Mouse (Mus musculus): ENCODE measurements around the gene Itgav.
A peak's percentile ranks its signal among the peaks of the same experiment; 100 is the strongest.
"Not testable (repeated sequence)": the region's sequence is repeated elsewhere in the genome, so short reads cannot be mapped to it uniquely, and the experiment has no call there.

The Itgav gene

DNA sequence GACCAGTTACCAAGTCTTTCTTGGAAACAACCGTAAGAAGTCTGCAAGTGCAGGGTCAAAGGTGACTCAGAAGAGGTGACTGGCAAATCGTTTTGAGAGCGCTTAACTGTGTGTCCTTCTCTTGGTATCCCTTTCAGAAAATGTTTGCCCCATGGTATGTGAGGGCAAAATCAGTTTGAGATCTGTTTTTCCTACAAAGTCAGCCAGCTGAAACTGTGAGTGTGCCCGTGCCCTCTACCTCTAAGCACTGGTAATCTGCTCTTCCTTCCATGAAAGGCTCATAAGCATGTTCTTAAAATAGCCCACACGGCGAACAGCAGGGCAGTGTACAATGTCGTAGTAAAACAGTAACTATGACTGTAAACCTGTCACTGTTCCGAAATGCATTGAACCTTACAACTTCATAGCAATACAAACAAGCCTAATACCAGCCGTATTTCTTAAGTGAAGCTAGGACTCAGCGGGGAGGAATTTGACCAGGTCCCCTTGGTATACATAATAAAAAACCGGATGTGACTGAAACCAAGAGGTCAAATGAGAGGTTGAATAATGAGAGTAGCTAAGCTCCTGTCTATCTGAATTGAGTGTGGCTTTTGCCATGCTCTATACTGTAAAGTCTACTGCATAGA, 14.2 kb upstream of the Itgav start:
- no peak for DNase-seq (ENCODE audit: low spot score in 2 of 2)

DNA sequence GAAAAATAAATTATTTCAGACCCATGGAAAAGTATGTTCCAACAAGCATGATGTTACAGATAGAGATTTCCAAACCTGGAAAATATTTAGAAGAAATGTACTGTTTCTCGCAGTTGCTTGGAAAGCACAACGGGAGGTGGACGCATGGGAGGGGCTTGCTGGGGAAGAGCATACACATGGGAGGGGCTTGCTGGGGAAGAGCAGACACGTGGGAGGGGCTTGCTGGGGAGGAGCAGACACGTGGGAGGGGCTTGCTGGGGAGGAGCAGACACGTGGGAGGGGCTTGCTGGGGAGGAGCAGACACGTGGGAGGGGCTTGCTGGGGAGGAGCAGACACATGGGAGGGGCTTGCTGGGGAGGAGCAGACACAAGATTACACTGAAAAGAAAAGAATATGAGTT, 10.9 kb upstream of the Itgav start:
- not testable (repeated sequence) for DNase-seq (ENCODE audit: low spot score in 2 of 2)

DNA sequence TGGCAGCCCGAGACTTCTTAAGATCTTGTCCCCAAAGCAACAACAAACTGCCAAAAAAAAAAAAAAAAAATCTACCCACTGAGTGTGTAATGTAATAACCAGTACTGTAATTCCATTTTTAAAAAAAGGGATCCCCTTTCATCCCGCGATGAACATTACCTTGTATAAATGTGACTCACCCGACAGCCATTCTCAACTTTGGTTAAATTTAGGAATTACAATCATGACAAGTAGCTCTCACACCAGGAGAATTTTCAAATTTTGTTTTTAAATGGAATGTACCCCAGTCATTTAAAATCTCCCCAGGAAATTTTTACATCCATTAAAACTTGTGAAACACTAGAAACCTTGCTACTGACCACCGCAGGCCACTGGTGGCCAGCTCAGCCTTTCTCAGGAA, 10.3 kb upstream of the Itgav start:
- DNase-seq (ENCODE audit: low spot score in 2 of 2): no peak

DNA sequence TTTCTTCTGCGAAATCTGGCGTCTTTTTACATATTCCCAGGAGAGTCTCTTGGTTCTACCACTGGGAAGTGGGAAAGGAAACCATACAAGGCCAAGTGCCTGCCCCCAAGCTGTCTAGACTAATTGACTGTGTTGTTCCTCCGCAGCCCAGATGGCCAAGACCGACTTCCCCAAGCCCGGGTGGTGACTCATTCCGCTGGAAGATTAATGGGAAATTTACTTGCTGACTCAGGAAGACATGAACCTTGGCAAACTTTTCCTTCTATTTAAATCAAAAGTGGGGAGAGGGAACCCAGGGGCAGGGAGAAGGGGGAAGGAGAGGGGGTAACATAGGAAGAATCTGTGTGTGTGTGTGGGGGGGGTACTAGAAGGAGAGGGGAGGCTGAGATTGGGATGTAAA, 9.4 kb upstream of the Itgav start:
- peak in 1 of 2 experiments; percentile 37 for DNase-seq (ENCODE audit: low spot score in 2 of 2)

DNA sequence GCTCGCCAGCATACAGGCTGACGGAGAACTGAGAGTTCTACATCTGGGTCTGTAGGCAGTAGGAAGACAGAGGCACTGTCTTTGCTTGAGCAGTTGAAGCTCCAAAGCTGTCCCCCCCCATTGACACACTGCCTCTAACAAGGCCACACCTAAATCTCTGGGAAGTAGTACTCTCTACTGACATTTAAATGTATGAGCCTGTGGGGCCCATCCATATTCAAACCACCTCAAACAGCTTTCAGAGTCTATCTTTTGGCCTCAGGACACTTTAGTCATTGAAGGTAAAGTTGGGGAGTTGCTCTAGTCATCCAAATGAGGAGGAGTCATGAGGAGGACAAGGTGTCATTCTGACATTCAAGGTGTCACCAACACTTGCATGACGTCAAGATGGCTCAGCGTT, 5.9 kb upstream of the Itgav start:
- no peak for DNase-seq (ENCODE audit: low spot score in 2 of 2)

GRCm38 (mm10) chr2:83721635-83722034, 2.6 kb upstream of the Itgav start:
- no peak for DNase-seq (ENCODE audit: low spot score in 2 of 2)

DNA sequence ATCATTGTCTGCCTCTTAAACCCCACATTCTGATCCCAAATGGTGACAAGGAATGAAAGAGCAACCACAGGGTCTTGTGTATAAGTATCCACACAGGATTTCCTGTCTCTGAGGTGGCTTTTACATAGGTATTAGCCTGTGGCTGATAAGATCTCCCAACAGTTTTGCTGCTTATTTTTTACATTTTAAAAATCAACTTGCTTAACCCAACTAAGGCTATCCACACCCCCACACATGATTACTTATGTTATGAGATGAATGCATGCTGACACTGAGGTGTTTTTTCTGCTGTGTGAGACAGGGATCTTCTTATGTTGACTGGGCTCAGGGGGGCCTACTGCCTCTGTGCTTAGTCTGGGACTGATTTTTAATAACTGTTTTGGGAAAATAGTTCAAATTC, 1.3 kb upstream of the Itgav start:
- no peak for DNase-seq (ENCODE audit: low spot score in 2 of 2)

DNA sequence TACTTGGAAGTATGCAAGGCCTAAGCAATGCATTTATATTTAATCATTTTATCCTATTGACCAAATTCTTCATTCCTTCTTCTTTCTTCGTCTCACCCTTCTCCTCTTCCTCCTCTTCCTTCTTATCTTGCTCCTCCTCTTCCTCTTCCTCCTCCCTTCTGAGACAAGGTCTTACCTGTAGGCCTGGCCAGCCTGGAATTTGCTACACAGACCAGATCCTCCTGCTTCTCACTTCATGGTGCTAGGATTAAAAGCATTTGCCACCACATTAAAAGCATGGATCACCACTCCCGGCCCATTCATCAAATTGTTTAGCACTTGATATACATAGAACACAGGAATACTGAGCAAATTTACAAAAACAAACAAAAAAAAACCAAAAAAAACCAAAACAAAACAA, 851 bp upstream of the Itgav start:
- no peak for DNase-seq (ENCODE audit: low spot score in 2 of 2)

- peak in 1 of 2 experiments; percentile 50 for DNase-seq (ENCODE audit: low spot score in 2 of 2)
Measured at GRCm38 (mm10) chr2:83724827-83725730, 882 bp downstream of the Itgav start.

- no peak for DNase-seq (ENCODE audit: low spot score in 2 of 2)
Measured at GRCm38 (mm10) chr2:83725796-83726195, 1.6 kb downstream of the Itgav start.

GRCm38 (mm10) chr2:83728238-83728682, 4.1 kb downstream of the Itgav start:
- DNase-seq (ENCODE audit: low spot score in 2 of 2): peak; percentile 40 to 50

- DNase-seq (ENCODE audit: low spot score in 2 of 2): no peak
Measured at GRCm38 (mm10) chr2:83729339-83729738, 5.1 kb downstream of the Itgav start.

DNA sequence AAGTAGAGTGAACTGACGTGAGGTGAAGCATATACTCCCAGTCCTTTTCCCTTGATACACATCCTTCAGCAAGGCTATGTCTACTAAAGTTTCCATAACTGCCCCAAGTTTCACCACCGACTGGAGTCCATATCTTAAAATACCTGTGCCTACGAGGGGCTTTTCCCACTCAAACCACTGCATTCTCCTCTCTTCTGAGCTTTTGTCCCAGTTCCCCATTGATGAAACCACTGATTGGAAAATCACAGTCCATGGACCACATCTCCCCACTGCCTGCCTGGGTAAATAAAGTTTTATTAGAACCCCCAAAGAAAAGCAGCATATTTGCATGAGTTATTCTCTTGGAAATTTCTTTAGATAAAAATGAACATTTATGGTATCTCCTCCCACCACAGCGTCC, 8.7 kb downstream of the Itgav start:
- DNase-seq (ENCODE audit: low spot score in 2 of 2): no peak

DNA sequence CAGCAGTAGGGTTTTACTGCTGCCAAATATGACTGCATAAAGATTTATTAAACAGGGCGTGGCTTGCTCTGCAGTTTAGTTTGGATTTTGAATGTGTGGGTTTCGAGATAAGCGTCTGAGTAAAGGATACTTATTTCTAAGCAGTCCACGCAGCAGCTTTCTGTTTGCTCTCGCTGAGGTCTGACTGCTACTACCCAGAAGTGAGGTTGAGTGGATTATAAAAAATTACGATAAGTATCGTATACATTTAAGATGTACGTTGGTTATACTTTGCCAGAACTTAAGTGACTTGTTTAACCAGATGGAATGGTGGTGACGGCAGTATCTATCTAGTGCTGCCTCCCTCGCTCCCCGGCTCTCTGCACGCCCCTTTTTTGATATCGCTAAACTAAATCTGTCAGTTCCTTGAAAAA, 9.8 kb downstream of the Itgav start:
- DNase-seq (ENCODE audit: low spot score in 2 of 2): no peak

- DNase-seq (ENCODE audit: low spot score in 2 of 2): no peak
Measured at GRCm38 (mm10) chr2:83735276-83735675, 11.1 kb downstream of the Itgav start.

DNA sequence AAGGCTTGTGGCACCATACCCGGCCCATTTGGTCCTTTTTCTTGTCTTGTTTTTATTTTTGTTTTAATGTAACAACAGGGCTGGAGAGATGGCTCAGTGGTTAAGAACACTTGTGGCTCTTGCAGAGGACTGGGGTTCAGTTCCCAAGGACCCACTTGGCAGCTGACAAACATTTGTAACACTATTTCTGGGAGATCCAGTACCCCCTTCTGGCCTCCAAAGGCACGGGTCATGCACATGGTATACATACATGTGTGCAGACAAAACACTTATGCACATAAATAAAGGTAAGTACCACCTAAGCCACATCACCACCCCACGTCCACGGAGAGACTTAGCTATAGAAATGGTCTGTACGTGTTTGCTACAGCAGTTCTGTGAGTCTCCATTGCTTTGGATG, 12.6 kb downstream of the Itgav start:
- DNase-seq (ENCODE audit: low spot score in 2 of 2): no peak

DNA sequence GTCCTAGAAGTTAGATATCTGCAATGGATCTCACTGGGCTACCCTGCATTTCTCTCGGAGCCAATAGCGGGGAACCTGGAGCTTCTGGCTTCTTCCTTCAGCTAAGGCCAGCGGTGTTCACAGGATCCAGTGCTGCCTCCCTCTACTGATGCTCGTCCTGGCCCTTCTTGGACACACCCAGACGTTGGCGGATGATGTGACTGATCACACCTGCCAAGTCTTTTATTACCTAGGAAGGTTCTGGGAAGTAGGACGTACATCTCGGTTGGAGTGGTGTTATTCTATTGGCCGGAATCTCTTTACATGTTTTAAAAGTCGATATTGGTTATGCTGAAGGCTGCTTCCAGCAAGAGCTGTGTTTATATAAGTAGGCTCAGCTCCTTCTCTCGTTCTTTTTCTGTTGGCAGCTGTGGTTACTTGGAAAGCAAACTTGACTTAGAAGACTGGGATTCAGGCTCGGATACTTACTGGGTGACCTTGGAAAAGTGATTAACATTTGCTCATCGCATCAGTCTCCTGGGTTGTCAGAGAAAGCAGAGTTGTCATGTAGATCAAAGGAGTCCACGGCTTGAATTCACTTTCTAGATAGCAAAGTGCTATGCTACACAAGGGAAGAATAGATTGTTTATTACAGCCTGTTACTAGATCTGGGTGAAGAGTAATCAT, 14.5 kb downstream of the Itgav start:
- no peak for DNase-seq (ENCODE audit: low spot score in 2 of 2)

GRCm38 (mm10) chr2:83739461-83740124, 15.4 kb downstream of the Itgav start:
- no peak for DNase-seq (ENCODE audit: low spot score in 2 of 2)

DNA sequence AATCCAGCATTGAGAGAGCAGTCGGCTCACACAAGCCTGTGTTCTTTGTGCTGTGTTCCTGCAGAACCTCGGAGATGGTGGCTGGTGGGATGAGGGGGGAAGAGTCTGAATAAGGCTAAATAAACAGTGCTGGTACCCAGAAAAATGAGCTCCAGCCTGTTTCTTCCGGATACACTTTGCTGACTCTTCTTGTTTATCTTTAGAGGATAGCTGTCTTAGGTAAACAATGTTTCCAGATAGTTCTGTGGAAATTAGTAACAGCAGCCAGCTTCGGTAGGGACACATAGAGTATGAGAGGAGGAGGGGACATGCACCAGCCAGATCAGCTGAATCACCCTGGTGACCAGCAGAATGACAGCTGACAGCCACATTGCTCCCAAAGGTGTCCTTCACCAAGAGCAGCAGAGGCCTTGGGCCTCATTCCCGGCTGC, 16.4 kb downstream of the Itgav start:
- no peak for DNase-seq (ENCODE audit: low spot score in 2 of 2)

GRCm38 (mm10) chr2:83742210-83742609, 18.0 kb downstream of the Itgav start:
- peak; percentile 35 to 44 for DNase-seq (ENCODE audit: low spot score in 2 of 2)

DNA sequence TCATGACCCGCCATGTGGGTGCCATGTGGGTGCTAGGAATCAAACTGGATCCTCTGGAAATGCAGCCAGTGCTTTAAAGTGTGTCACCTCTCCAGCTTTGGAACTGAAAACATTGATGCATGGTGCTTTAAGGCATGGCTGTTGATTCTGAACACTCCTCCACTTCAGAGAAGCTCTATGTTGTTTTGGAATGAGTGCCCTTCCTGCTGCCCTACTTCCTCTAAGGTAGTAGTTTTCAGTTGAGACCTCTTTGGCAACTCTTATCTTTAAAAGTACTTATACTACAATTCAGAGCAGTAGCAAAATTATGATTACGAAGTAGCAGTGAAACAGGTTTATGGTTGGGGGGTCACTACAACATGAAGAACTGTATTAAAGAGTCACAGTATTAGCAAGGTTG, 18.6 kb downstream of the Itgav start:
- no peak for DNase-seq (ENCODE audit: low spot score in 2 of 2)
